Mouse (Mus musculus) right cerebral cortex, postnatal 14 days (tissue): ENCODE data around the gene Ccdc181.

Source experiments
- DNase-seq: peaks from one replicate; pipeline ENCODE4 v3.0.0; 2022

The Ccdc181 gene

DNA sequence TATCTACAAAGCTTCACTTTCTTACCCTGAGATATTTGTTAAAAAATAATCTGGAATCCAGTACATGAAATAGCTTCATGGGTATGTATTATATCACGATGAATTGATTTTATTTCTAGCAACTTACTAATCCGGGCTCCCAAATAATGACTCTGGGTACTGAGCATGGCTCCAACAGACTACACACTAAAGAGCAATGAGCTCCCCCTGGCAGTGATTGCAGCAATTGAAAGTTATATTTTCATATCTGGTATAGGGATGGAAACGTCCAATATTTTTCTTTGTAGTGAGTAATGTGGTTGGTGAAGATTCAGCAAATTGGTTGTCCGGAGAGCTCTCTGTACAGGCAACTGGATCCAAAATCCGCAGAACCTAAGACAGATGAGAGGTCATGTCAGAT is 16.7 kb downstream of the Ccdc181 start:
- DNase-seq: no peak

GRCm38 (mm10) chr1:164294071-164294470 is 18.7 kb downstream of the Ccdc181 start:
- no peak for DNase-seq

GRCm38 (mm10) chr1:164296473-164296872 is 21.1 kb downstream of the Ccdc181 start:
- DNase-seq: no peak

DNA sequence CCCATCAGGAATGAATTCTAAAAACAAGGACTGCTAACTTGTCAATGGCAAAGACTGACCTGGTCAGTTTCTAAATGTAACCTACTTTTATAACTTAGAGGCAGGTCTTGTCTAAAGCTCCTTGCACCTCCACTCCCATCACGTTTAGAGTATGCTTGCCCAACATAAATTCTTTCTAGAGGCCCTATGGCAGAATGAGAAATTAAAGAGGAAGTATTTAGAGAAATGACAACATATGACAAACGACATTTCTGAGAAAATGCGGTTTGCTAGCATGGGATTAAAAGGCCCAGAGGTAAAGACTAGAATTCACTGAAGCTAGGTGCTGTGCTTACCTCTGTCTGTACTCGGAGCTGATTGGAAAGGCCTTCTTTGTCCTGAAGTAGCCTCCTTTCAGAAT is 26.6 kb downstream of the Ccdc181 start:
- DNase-seq: no peak

- DNase-seq: no peak
Measured at GRCm38 (mm10) chr1:164303821-164304220, 28.4 kb downstream of the Ccdc181 start, which contains the start of gene Nme7. Gene Nme7, plus strand, starts transcription at chr1:164304121.

GRCm38 (mm10) chr1:164307124-164307751 is 31.9 kb downstream of the Ccdc181 start, which contains the start of gene Blzf1:
Gene Blzf1, minus strand, starts transcription at chr1:164307489.
- peak; percentile 99 for DNase-seq

DNA sequence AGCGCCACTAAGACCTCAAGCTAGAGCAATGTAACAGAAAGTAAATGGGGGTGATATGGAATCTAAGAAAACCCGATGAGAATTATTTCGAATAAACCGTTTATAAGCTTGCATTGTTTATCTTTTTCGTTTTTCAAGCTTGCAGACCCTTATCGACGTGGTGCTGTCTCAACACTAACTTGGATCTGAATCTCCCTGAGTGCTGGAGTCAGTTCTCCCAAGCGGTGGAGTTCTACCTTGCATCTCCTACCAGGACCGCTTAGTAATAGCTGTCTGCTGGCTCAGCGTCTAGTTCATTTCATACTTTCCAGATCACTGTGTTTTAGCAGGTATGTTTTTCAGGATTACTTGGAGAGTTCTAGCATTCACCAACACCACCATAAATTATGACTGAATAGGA is 32.5 kb downstream of the Ccdc181 start:
- DNase-seq: no peak

- no peak for DNase-seq
Measured at GRCm38 (mm10) chr1:164314085-164314484, 38.7 kb downstream of the Ccdc181 start.

GRCm38 (mm10) chr1:164315266-164315665 is 39.9 kb downstream of the Ccdc181 start:
- peak; percentile 60 for DNase-seq

DNA sequence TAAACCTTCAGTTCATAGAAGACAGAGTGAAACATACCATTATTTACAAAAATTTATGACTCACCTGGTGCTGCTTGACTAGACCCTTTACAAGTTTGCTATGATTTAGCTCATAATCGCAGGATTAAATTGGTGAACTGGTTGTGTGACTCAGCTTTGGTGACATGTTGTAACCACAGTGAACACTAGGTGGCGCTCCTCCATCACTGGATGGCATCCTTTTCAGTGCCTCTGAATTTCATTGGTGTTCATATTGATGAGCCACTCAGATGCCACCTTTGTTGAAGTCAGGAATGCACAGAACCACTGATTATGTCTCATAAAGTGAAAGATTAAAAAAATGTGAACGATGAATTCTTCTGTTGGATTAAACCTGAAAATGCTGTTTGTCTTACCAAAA is 41.3 kb downstream of the Ccdc181 start:
- peak; percentile 85 for DNase-seq

GRCm38 (mm10) chr1:164317261-164317660 is 41.9 kb downstream of the Ccdc181 start:
- no peak for DNase-seq

DNA sequence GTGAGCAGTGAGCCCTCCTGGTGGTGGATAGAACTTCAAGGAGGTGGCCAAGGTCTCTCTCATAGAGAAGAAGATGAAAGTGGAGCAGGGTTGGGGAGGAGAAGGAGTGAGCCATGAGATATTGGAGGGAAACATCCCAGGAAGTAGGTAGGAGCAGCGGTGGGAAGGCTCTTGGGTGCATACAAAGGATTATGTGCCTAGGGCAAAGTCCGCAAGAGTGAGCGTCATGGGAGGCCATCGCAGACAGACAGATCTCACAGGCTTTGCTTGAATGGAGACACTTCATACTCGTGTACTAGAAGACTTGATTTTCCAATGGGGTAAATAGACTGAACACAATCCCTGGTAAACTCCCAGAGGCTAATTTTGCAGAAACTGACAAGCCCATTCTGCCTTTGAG is 43.1 kb downstream of the Ccdc181 start:
- no peak for DNase-seq

GRCm38 (mm10) chr1:164319542-164320140 is 44.3 kb downstream of the Ccdc181 start:
- DNase-seq: no peak

DNA sequence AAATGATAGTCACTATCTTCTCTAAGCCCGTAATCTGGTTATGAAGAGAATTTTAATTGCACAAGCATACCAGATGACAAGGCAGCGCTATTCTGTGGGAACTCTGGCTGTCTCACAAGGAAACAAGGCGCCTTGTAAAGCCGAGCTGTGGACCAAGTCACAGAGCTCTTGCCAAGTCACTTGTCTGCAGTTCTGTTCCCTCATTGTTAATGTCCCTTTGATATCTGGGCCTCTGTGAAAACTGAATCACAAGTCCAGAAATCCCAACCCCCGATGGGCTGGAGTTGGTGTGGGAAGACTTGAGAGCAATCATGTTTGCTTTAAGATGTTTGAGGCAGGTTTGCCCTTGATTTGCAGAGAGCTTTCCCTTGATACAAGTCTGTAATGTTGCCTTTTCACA is 45.3 kb downstream of the Ccdc181 start:
- peak; percentile 16 for DNase-seq

DNA sequence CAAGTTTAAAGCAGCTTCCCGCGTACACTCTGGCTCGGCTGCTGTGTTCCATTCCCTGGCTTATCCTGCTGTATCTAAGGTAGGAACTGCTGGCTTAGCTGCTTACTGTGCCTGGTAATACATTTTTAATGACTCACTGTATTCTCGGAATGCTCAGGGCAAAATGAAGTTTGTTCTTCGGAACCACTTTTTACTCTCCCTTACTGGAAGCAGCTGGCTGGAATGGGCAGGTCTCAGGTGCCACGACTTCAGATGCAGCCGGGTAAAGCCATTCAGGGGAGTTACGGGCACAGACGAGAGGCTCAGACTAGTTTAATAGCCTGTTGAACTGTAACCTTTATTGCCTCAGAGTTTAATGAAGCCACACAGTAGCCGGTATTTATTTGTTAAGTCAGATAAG is 46.0 kb downstream of the Ccdc181 start:
- DNase-seq: no peak

GRCm38 (mm10) chr1:164322987-164323650 is 47.7 kb downstream of the Ccdc181 start:
- no peak for DNase-seq

- no peak for DNase-seq
Measured at GRCm38 (mm10) chr1:164324221-164324620, 48.8 kb downstream of the Ccdc181 start.

DNA sequence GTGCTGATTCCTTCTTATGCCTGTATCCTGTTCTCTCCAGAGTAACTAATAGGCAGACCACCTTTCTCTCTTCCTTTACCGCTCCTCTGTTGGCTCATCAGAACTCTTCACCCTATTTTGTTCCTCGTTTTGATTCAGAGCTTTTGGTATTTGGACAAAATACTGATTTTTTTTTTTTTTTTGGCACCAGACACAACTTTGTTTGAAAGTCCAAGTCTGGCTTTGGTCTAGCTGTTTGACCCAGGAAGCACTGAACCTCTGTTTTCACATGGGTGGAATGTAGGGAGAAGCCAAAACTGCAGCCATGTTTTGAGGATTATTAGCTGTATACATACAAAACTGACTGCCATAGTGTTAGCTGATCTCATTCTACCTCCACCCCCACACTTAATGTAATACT is 49.5 kb downstream of the Ccdc181 start:
- DNase-seq: no peak

DNA sequence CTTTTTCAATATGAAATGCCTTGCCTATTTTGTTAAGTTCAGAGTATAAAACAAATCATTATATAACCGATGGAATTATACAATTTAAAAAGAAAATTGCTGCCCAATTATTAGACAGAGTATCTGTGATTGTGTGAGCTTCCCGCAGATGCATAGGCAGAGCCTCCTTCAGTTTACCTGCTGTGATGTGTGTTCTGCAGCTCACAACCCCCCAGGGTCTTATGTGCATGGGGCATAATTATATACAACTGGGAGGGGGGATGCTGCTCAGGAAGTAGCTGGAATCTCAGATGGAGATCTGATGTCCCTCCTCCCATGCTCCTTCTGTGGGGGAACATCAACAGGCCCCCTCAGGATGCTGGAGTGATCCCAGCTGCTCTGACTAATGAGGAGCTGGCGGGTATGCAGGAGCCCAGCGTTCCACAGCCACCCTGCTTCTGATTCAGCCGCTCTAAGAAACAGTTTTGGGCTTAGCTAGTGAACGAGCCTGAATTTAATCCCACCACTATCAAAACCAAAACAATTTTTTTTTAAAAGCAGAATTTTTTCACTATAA is 51.3 kb downstream of the Ccdc181 start:
- peak; percentile 47 for DNase-seq

DNA sequence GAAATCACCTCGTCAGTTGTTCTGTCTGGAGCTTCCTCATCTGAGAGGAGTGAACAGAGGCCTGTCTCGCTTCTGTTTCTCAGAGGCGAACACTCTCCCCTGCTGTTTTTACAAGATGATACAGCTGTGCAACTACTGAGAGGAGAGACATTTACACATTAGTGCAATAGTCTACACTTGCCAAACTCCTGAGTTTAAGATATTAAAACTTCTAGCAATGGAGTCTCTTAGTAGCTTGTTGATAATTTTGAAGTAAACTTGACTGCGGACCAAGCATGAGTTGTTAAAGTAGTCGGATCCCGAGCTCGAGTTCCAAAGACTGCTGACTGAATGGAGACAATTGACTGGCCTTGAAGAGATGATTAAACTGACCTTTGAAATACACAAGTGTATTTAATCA is 52.4 kb downstream of the Ccdc181 start:
- DNase-seq: no peak

DNA sequence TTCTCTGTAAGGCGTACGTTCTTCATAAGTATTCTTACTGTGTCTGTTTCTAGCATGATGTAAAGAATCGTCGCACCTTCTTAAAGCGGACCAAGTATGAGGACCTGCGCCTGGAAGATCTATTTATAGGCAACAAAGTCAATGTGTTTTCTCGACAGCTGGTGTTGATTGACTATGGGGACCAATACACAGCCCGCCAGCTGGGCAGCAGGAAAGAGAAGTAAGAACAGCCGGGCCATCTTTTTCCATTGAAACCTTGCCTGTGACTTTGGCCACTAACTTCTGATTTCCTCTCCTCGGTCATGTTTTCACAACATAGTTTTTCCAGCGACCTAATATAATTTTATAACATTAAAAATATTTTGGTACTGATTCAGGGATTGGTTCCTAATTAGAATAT is 57.2 kb downstream of the Ccdc181 start:
- DNase-seq: no peak

DNA sequence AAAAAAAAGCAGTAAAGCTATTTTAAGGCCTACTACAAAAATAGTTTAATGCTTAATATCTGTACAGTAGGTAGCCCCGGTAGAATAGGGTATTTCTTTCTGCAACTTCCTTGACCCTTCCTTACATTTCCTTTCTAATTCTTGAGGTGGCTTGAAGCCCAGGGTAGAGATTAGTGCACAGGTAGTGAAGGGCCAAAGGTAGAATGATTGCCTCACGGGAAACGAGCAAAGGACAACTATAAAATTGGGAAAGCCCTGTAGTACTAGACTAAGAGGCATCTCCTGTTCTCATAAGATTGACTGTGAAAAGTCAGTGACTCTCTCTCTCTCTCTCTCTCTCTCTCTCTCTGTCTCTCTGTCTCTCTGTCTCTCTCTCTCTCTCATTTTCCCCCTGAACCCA is 60.0 kb downstream of the Ccdc181 start:
- DNase-seq: no peak

DNA sequence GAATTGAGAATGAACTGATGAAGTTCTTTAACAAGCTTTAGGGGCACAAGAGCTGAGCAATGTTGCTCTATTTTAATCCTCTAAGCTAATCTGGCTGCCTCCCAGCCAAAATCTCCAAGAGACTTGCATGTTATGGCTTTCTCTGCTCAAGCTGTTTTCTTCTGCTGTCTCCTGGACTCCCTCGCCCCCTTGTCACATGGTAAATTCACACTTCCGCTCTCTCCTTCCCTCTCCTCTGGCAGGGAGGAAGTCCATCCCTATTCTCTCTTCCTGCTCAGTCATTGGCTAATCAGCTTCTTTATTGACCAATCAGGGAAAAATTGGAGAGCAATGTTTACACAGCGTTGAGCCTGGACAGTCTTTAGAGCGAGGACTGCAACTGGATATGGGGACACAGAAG is 60.5 kb downstream of the Ccdc181 start:
- DNase-seq: peak; percentile 45
